Mouse (Mus musculus) limb, embryonic 14.5 days (tissue): ENCODE measurements around the gene Arih1. TPM values are rescaled to one million over a fixed set of nuclear protein-coding genes. Genes with fewer than 3 reads are reported as not detected.

Experiments
- ATAC-seq: fragments of 200-750 bp; cut with Nextera tagmentation; 2 replicates; pipeline ENCODE4 v1.8.0; 2017; ENCODE audit warnings: low read depth, moderate number of reproducible peaks, moderate TSS enrichment; ENCODE audit not compliant: low FRiP score
- DNase-seq: peaks from one replicate; pipeline ENCODE4 v3.0.0-alpha.2; 2015; ENCODE audit warnings: low spot score
- H3K27ac ChIP-seq: fragments of 300-500 bp; sonication (generic); replicated peaks from 2 replicates; pipeline ENCODE4 v1.5.1; 2014; ENCODE audit warnings: low read depth, mild to moderate bottlenecking, low read length, moderate library complexity, mixed read lengths
- H3K27me3 ChIP-seq: fragments of 300-500 bp; sonication (generic); 2 replicates; pipeline ENCODE4 v1.6.1; 2014; ENCODE audit warnings: low read length, mixed read lengths; ENCODE audit not compliant: control insufficient read depth, insufficient read depth
- H3K36me3 ChIP-seq: fragments of 300-500 bp; sonication (generic); 2 replicates; pipeline ENCODE4 v1.6.1; 2014; ENCODE audit warnings: mild to moderate bottlenecking, low read length, moderate library complexity, mixed read lengths; ENCODE audit not compliant: control insufficient read depth, insufficient read depth
- H3K4me1 ChIP-seq: fragments of 300-500 bp; sonication (generic); 2 replicates; pipeline ENCODE4 v1.6.1; 2014; ENCODE audit warnings: antibody characterized with exemption, low read length, mixed read lengths; ENCODE audit not compliant: control insufficient read depth, insufficient read depth
- H3K4me2 ChIP-seq: fragments of 300-500 bp; sonication (generic); replicated peaks from 2 replicates; pipeline ENCODE4 v1.6.1; 2014; ENCODE audit warnings: low read depth, mild to moderate bottlenecking, low read length, moderate library complexity; ENCODE audit not compliant: severe bottlenecking
- H3K4me3 ChIP-seq: fragments of 300-500 bp; sonication (generic); replicated peaks from 2 replicates; pipeline ENCODE4 v1.5.1; 2014; ENCODE audit warnings: low read length
- H3K9ac ChIP-seq: fragments of 300-500 bp; sonication (generic); 2 replicates; pipeline ENCODE4 v1.6.1; 2014; ENCODE audit warnings: mild to moderate bottlenecking, low read depth, low read length, moderate library complexity; ENCODE audit not compliant: severe bottlenecking
- H3K9me3 ChIP-seq: fragments of 300-500 bp; sonication (generic); 2 replicates; pipeline ENCODE4 v1.6.1; 2016; ENCODE audit warnings: low read length; ENCODE audit not compliant: control insufficient read depth
- POLR2A ChIP-seq: fragments of 200-500 bp; IDR thresholded peaks from 2 replicates; pipeline ENCODE4 v1.8.0; 2012; ENCODE audit warnings: inconsistent platforms, mild to moderate bottlenecking, moderate library complexity, borderline replicate concordance; ENCODE audit not compliant: insufficient read depth, insufficient read length; ENCODE audit errors: extremely low read depth
- WGBS: fragments of 180-500 bp; shearing (Covaris S2); extraction: QIAGEN DNeasy Blood & Tissue Kit; methylation state at CpG from one replicate; pipeline ENCODE4 v1.1.7; 2014; 5-methylcytosine and 5-hydroxymethylcytosine counted together
- polyA plus RNA-seq, 2 experiments: library from polyadenylated mRNA; depleted of rRNA in 1 of 2; stranded (reverse) in 1 of 2; unstranded in 1 of 2; fragments of >200 nt; fragmentation: Nextera tagmentation in 1 of 2; extraction: Ambion mirVana in 1 of 2; gene quantifications; 2 replicates each; pipeline versions ENCODE4 v1.2.1 to v1.2.3; 2012 to 2014

Arih1 gene
- polyA plus RNA-seq, 2 experiments: 16.8 to 48.6 TPM

DNA sequence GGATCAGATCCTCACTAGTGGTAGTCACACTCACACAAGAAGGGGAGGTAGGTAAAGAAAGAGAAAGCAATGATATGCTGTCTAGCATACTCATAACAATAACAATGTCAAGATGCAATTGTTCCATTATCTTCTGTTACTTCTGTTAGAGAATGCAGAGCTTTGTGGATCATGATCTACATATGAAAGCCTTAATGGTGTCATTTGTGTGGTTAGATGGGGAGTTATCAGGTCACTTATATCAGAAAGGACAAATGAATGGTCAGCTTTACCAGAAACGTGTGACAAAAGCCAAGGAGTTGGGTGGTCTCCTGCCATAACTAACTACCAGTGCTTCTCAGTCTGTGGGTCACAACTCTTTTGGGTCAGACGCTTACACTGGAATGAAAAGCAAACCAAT lies 13.2 kb downstream of the Arih1 start:
- 80% methylated on average over 2 of the region's 2 CpGs for WGBS
- no peak overlapping the region for H3K4me2 ChIP-seq
- ATAC-seq: no peak
- no peak for DNase-seq
- peaks cover 7% of the 10 kb centered on the region; the same call in 1 of the 2 replicates for H3K4me1 ChIP-seq
- H3K4me3 ChIP-seq: no peak overlapping the region
- no peak overlapping the region for H3K9ac ChIP-seq
- TF ChIP-seq POLR2A: no peak
- H3K27ac ChIP-seq: no peak overlapping the region
- no peaks in the 10 kb centered on the region for H3K27me3 ChIP-seq
- H3K36me3 ChIP-seq: peaks cover 11% of the 10 kb centered on the region
- no peaks in the 10 kb centered on the region for H3K9me3 ChIP-seq

DNA sequence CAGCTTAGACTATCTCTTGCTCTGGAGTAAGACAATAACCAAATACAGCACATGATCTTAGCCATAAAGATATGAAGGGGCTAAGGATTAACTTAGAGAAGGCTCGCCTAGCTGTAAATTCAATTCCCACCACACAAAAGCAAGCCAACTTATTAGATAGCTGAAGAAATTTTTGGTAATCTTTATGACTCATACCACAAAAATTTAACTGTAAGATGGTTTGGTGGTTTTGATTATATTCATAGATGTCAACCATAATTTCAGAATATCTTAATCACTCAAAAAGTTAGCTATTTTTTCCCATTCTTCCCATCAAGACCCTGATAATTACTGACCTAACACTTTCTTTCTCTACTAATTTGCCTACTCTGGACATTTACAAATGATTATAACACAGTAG lies 17.0 kb downstream of the Arih1 start:
- Histone ChIP-seq H3K27me3 (no peaks in the 10 kb centered on the region), H3K27ac (no peak overlapping the region), H3K4me3 (no peak overlapping the region), H3K9ac (no peak overlapping the region), H3K4me1 (no peaks in the 10 kb centered on the region), H3K9me3 (no peaks in the 10 kb centered on the region), H3K4me2 (no peak overlapping the region), H3K36me3 (peaks cover 8% of the 10 kb centered on the region)
- ATAC-seq (no peak), DNase-seq (no peak)
- 83% methylated on average over 1 of the region's 1 CpGs for WGBS
- TF ChIP-seq POLR2A: no peak

DNA sequence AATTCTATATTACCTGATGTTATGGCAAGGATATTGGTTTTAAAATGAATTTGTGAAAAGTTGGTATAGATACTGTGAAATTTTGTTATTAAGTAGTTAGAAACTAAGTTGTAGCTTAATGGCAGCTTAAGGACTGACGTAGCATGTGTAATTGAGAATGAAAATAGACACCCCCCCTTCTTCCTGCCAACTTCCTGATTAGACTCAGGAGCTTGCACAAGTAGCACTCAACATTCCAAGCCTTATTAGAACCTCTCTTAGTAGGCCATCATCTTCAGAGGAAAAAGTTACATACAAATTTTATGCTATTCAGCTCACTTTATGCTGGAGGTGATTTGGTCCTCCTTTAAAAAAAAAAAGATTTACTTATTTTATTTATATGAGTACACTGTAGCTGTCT lies 22.1 kb downstream of the Arih1 start:
- Histone ChIP-seq H3K4me1 (no peaks in the 10 kb centered on the region), H3K9me3 (no peaks in the 10 kb centered on the region), H3K4me3 (no peak overlapping the region), H3K4me2 (no peak overlapping the region), H3K27ac (no peak overlapping the region), H3K9ac (no peak overlapping the region), H3K36me3 (0 out of 2 replicates have a peak, but pooled peaks cover 4% of the 10 kb centered on the region), H3K27me3 (no peaks in the 10 kb centered on the region)
- no peak for TF ChIP-seq POLR2A
- 84% methylated on average over 1 of the region's 1 CpGs for WGBS
- ATAC-seq (no peak), DNase-seq (no peak)

DNA sequence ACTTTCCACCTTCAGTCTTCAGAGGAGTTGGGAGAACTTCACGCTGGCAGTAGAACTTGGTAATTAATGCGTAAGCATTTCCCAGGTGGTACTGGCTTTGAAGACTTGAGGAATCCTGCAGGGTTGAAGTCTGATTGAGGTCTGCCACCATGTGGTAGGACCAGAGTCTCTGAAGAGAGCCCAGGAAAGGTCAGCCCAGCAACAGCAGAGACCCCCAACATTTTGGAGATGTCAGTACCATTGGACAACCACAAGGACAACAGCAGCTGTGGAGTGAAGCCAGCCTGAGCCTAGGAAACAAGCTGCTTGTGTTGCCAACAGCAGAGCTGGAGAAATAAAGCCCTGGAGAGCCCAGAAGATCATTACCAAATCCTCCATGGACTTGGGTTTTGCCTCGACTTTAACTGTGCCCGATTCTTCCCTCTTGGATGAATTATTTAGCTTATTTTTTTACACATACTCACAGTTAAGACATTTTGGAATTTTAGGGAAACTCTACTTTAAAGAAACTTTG lies 27.4 kb downstream of the Arih1 start:
- Histone ChIP-seq H3K4me2 (no peak overlapping the region), H3K4me3 (no peak overlapping the region), H3K36me3 (peaks cover 10% of the 10 kb centered on the region; the same call in 1 of the 2 replicates), H3K4me1 (0 out of 2 replicates have a peak, but pooled peaks cover 2% of the 10 kb centered on the region), H3K9ac (no peak overlapping the region), H3K27me3 (no peaks in the 10 kb centered on the region), H3K27ac (no peak overlapping the region), H3K9me3 (no peaks in the 10 kb centered on the region)
- no peak for DNase-seq
- whole genome bisulfite sequencing: 52% methylated on average over 4 of the region's 4 CpGs
- no peak for ATAC-seq
- no peak for TF ChIP-seq POLR2A

DNA sequence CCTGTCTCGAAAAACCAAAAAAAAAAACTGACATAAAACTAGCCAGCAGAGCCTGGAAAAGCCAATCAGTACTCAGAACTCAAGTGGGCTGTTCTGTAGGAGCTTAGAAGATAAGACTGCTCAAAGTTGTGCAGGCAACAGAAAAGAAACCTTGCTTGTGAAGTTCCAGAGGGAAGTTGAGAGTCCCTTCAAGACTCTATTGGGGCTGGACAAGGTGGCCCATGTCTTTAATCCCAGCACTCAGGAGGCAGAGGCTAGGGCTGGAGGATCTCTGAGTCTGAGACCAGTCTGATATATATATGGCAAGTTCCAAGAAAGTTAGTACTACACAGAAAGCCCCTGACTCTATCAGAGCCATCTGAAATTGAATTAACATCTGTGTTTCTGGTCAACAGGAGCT lies 28.0 kb downstream of the Arih1 start:
- H3K4me2 ChIP-seq: no peak overlapping the region
- no peaks in the 10 kb centered on the region for H3K9me3 ChIP-seq
- WGBS: 95% methylated on average over 1 of the region's 1 CpGs
- no peaks in the 10 kb centered on the region for H3K27me3 ChIP-seq
- H3K9ac ChIP-seq: no peak overlapping the region
- H3K36me3 ChIP-seq: peaks cover 10% of the 10 kb centered on the region; the same call in 1 of the 2 replicates
- no peak overlapping the region for H3K27ac ChIP-seq
- no peak for TF ChIP-seq POLR2A
- ATAC-seq (no peak), DNase-seq (no peak)
- no peak overlapping the region for H3K4me3 ChIP-seq
- H3K4me1 ChIP-seq: 0 out of 2 replicates have a peak, but pooled peaks cover 2% of the 10 kb centered on the region
